10 mouse cellular contexts compared by ENCODE assay signal in genomic region chr5:121146275-121146674, GRCm38 (mm10). TPM values are rescaled to one million over a fixed set of nuclear protein-coding genes. Genes with fewer than 3 reads are reported as not detected.
DNase-seq lines count a peak whose midpoint lies in the region; TF ChIP-seq lines count a peak whose summit lies in the region.
"Had no signal": no experiment of that assay in that cellular context is flagged by ENCODE, and none has a peak within 500 bp of the region (broad histone marks: within the 10 kb centered on the region; RNA-seq: fewer than 3 reads in every experiment).

No protein-coding gene starts in this region.

- no peak for DNase-seq in layer of hippocampus, adult 2 months (ENCODE audit: low spot score in 2 of 2)
- no peak for DNase-seq in layer of hippocampus, postnatal 36 days
- peak; percentile 79 for DNase-seq in cerebellum, adult 9-11 months
- peak; percentile 37 for DNase-seq in gastrocnemius, postnatal 25 days
- DNase-seq in kidney, postnatal 14 days = peak; percentile 79
- DNase-seq in layer of hippocampus, adult 8-10 months (ENCODE audit: low spot score in 2 of 2) = no peak
- DNase-seq in ovary, postnatal 36 days (ENCODE audit: low spot score) = no peak
- DNase-seq in left cerebral cortex, postnatal 14 days (ENCODE audit: low spot score in 2 of 2) = no peak
- DNase-seq: spleen, adult 18-20 months had no signal

- intact Hi-C loops in left cerebral cortex, postnatal 14 days (cut with DNase I) = no loop called here

- no peak for TF ChIP-seq CTCF in layer of hippocampus, adult 2 months (conservative IDR thresholded peaks at IDR 0.05)

- peak overlapping the region; percentile 82 for H3K27ac ChIP-seq in layer of hippocampus, adult 2 months
- H3K27ac ChIP-seq: neural tube, embryonic 12.5 days had no signal

- no peak overlapping the region for H3K4me3 ChIP-seq in layer of hippocampus, adult 2 months
- H3K4me3 ChIP-seq: neural tube, embryonic 12.5 days had no signal

RNA-seq across cellular contexts. Expression of gene Ptpn11, which starts 44.9 kb away (rescaled TPM):
- total RNA-seq in layer of hippocampus, adult 2 months (2021) = 10 to 100 TPM; 94.9 to 97.9 TPM
- total RNA-seq in layer of hippocampus, postnatal 36 days (2021) = 10 to 100 TPM; 96.8 to 96.9 TPM
- total RNA-seq in gastrocnemius, postnatal 25 days (2021) = 10 to 100 TPM; 65.5 to 75.5 TPM
- total RNA-seq in layer of hippocampus, adult 8-10 months (2022) = 100 to 1,000 TPM in 2 of 4 experiments, 10 to 100 TPM in 2; 97.1 to 101 (median 99.7) TPM
- total RNA-seq in left cerebral cortex, postnatal 14 days (2021) = 10 to 100 TPM; 79.6 to 84.9 TPM

RNA-seq across cellular contexts. Expression of gene Rpl6, which starts 58.0 kb away (rescaled TPM):
- 100 to 1,000 TPM; 472 to 483 TPM for total RNA-seq in layer of hippocampus, adult 2 months (2021)
- total RNA-seq in layer of hippocampus, postnatal 36 days (2021) = 100 to 1,000 TPM; 453 to 485 TPM
- total RNA-seq in gastrocnemius, postnatal 25 days (2021) = 100 to 1,000 TPM; 444 to 447 TPM
- 100 to 1,000 TPM; 517 to 564 (median 525) TPM for total RNA-seq in layer of hippocampus, adult 8-10 months (2022)
- 100 to 1,000 TPM; 391 to 441 TPM for total RNA-seq in left cerebral cortex, postnatal 14 days (2021)

Comparison
In these comparisons a context has a peak if more than half of its experiments do, and no peak if none do; other contexts are left out.
1. DNase-seq: peak in cerebellum, adult 9-11 months (single experiment), gastrocnemius, postnatal 25 days (single experiment) and kidney, postnatal 14 days (single experiment); none in layer of hippocampus, adult 2 months (0 of 2), layer of hippocampus, postnatal 36 days (0 of 2), layer of hippocampus, adult 8-10 months (0 of 2), ovary, postnatal 36 days (single experiment) and left cerebral cortex, postnatal 14 days (0 of 2).